Mouse (Mus musculus) right cerebral cortex, postnatal 25 days (tissue): ENCODE data around the gene 1700088E04Rik.

ENCODE experiments used
- DNase-seq: peaks from one replicate; pipeline ENCODE4 v3.0.0; 2022

The 1700088E04Rik gene

GRCm38 (mm10) chr15:79140866-79141565 lies at the start of gene 1700088E04Rik, which contains the start of gene Polr2f:
TSS of gene 1700088E04Rik (minus strand) at chr15:79141253.
TSS of gene Polr2f (plus strand) at chr15:79141009.
- peak; percentile 94 for DNase-seq

DNA sequence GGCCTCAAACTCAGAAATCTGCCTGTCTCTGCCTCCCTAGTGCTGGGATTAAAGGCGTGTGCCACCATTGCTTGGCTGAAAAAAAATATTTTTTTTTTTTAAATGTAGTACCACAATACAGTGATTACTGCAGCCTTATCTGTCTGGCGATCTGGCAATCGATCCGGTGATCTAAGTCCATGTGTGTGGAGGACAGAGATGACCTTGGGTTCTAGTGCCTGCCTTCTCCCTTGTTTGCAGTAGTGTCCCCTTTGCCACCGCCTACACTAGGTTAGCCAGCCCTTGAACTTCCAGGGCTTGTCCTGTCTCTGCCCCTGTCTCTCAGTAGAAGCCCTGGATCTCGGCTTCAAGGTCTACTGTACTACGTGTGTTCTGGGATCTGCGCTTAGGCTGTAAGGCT lies 46.8 kb upstream of the 1700088E04Rik start:
- no peak for DNase-seq

GRCm38 (mm10) chr15:79185213-79185612 lies 44.2 kb upstream of the 1700088E04Rik start:
- no peak for DNase-seq

DNA sequence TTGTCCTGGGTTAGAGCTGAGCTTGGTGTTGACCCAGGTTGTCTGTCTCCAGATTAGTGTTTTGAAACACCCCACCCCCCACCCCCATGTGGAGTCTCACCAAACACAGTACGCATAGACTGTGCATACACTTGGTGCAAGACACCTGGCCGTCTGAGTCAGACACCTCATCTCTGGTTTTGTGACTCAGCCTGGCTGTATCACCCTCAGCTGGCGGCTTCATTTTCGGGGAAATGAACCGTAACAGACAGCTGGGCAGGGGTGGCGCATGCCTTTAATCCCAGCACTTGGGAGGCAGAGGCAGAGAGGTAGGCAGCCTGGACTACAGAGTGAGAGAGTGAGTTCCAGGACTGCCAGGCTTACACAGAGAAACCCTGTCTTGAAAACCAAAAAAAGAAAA lies 35.9 kb upstream of the 1700088E04Rik start:
- no peak for DNase-seq

DNA sequence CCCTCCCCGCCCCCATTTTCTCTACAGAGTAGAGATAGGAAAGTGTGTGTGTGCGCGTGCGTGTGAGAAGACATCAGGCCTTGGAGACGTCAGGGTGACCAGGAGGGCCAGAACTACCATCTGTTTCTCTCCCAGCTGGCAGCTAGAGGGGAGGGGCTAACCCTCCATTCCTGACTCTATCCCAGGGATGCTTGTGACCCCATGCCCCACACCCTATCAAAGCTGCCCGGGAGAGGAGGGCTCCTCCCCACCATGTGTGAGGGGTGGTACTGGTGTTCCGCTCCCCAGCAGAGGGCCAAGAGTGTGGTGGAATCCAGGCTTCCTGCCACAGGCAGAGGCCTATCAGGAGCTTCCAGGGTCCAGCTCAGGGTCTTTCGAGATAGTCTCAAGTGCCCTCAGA lies 25.7 kb upstream of the 1700088E04Rik start:
- no peak for DNase-seq

- DNase-seq: no peak
Observed at GRCm38 (mm10) chr15:79165140-79165539, 24.1 kb upstream of the 1700088E04Rik start, which contains the start of gene Sox10. TSS of gene Sox10 (minus strand) at chr15:79165240.

DNA sequence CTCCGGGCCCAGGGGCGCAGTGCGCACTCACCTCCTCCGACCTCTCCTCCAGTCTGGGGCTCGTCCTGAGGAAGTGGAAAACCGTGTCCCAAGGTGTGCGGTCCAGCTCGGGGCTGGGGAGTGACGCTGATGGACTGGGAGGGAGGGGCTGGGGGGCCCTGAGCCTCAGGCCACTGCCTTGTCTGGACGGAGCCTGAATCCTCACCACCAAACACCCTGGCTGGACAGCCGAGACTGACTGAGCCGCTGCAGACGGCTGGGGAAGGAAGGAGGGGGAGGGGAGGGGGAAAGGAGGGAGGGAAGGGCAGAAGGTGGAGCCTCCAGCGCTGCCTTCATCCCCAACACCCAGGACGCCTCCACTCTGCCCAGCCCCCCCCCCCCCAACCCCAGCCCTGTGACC lies 23.2 kb upstream of the 1700088E04Rik start:
- DNase-seq: no peak

GRCm38 (mm10) chr15:79162822-79163221 lies 21.8 kb upstream of the 1700088E04Rik start:
- no peak for DNase-seq

DNA sequence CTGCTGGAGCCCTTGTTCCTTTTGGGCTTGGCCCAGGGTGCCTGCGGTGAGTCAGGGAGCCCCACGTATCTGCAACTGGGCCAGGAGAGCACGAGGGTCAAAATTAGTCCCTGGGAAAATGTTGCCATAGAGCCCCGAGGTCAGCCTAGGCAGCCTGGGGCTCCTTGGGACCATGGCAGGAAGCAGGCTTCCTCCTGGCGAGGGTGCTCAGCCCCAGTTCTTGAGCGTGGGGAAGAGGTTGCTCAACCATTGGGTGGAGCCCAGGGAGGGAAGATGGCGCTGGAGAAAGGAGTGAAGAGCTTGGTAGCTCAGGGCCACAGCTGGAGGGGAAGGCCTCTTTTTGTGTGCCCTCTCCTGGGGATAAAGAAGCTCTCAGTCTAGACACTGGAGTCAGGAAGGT lies 21.2 kb upstream of the 1700088E04Rik start:
- no peak for DNase-seq

GRCm38 (mm10) chr15:79155572-79155971 lies 14.5 kb upstream of the 1700088E04Rik start:
- no peak for DNase-seq

GRCm38 (mm10) chr15:79152709-79153108 lies 11.7 kb upstream of the 1700088E04Rik start:
- DNase-seq: no peak

DNA sequence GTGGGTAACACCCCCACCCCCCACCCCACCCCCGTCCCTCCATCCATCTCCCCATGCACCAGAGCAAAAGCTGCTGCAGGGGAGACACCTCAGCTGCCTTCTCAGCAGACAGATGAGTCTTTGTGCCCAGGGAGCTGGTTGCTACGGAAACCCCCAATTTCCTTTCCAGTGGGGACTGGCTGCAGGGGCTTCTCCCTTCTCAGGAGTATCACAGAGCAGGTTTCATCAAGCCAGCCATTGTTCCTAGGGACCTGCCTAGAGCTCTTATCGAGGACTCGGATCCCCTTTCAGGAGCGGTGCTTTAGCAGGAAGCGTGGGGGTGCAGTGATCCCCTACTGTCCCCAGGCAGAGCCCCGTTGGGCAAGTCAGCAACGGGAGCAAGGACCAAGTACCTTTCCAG lies 10.8 kb upstream of the 1700088E04Rik start:
- no peak for DNase-seq

GRCm38 (mm10) chr15:79148533-79148932 lies 7.5 kb upstream of the 1700088E04Rik start:
- DNase-seq: peak; percentile 46

DNA sequence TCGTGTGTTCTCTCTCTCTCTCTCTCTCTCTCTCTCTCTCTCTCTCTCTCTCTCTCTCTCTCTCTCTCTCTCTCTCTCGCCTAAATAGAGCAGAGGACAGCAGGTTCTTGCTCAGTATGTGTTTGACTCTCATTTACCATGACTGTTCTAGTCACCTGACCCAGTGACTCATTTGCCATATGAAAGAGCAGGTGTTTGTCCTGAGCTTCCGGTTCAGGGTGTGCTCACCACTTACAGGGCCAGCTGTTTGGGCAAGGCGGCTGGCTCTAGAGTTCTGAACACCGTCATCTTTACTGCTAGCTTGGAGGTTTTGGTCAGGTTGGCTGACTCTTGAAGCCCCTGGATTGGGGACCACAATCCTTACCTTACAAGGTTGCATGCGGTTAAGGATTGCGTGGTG lies 4.5 kb upstream of the 1700088E04Rik start:
- DNase-seq: no peak

- no peak for DNase-seq
Observed at GRCm38 (mm10) chr15:79144021-79144420, 3.0 kb upstream of the 1700088E04Rik start.

- no peak for DNase-seq
Observed at GRCm38 (mm10) chr15:79143316-79143715, 2.3 kb upstream of the 1700088E04Rik start.

DNA sequence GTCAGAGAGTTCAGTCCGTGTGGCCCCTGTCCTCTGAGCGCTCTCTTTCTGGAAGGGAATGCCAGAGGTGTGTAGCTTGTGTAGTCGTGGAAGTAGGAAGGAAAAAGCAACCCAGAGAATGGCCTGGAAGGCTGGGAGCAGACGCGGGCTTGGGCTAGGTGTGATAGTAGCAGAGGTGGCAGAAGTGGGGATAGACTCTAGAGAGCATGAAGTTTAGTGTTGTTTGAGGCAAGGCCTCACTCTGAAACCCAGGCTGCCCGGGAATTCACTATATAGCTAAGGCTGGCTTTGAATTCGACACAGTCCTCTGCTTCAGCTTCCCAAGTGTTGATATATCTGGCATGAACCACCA lies 489 bp upstream of the 1700088E04Rik start:
- DNase-seq: no peak

GRCm38 (mm10) chr15:79139640-79140039 lies 1.4 kb downstream of the 1700088E04Rik start:
- DNase-seq: no peak

DNA sequence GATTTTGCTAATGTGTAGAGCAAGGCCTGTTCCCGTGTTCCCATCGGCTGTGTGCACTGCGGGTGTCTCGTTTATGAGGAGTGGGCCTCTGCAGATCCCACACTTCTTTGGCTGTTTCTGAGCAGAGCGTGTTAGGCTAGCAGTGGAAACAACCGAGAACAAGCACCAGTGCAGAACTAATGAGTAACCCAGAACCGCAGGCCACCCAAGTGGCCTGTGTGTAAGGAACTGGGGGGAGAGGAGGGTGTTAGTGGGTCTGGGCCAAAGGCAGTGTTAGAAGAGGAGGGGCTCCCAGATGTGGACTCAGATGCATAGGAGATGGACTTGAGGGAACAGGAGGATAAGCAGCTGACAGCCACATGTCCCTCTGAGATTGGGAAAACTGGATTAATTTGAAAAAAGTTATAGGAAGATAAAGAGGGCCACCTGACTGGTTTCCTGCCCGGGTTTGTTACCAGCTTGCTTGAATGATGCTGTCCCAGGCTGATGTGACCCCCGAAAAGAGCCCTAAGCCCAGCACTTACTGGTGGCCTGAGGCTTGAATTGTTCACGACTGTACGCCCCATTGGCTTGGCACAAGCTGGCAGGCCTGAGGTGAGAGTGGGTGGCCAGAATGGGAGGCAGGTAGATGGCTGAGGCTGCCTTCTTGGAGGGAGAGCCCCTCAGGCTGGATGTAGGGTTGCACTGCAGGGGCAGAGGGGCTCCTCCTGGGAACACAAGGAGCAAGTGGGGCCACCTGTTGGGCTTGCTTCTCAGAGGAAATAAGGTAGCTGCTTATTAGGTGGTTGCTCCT lies 5.1 kb downstream of the 1700088E04Rik start:
- no peak for DNase-seq

DNA sequence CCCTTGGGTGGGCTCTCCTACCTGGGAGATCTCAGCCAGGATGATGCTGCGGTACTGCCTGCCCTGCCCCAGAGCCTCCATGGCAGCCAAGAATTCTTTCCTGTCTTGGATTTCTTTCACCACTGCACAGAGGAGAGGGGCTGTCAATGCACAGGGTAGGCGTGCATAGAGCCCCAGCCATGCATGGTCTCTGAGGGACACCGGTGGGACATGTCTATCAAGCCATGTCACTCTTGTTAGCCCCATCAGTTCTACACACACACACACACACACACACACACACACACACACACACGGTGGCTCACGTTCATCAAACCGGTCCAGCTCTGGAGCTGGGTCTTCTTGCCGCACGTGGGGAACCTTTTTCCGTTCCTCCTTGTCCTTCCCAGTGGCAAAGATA lies 5.7 kb downstream of the 1700088E04Rik start:
- DNase-seq: no peak

GRCm38 (mm10) chr15:79134496-79135270 lies 6.4 kb downstream of the 1700088E04Rik start:
- no peak for DNase-seq

DNA sequence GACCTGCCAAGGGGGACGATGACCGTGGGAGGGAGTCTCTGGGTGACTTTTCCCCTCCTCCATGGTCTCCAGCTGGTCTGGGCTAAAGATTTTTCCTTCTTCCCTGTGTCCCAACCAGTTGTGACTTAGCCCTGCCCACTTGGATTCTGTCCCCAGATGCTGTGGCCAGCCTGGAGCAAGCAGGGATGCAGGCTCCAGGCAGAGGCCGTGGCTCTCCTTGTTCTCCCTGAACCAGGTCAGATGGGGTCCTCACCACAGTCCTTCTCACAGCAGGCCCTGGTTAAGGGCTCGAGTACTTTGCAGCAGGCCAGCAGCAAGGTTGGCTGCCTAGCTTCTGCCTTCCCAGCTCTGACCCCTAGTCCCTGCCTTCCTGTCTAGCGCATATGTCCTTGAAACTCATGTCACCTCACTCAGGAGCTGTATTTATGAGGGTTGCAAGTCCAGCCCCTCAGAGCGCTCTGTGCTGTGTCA lies 7.8 kb downstream of the 1700088E04Rik start:
- no peak for DNase-seq

DNA sequence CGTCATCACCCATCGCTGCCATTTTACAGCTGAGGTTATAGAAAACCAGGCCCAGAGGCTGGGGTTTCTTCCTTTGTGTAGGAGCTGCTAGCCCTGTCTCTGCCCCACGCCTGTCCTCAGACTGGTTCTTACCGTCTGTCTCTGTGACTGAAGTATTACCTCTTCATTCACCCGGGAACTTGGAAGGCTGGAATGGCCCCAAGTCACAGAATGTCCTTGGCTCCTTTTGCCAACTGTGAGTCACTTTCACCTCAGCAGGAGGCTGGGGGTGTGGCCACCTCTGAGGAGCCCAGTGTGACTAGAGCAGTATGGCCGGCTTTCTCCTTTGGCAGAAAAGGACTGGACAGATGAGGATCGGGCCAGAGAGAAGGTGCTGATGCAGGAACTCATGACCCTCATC lies 9.6 kb downstream of the 1700088E04Rik start:
- no peak for DNase-seq
